Comparison of ENCODE assay signal across 9 mouse cellular contexts in genomic region chr10:60246519-60246918, GRCm38 (mm10). TPM values are rescaled to one million over a fixed set of nuclear protein-coding genes. Genes with fewer than 3 reads are reported as not detected.
DNase-seq lines count a peak whose midpoint lies in the region; ATAC-seq and TF ChIP-seq lines count a peak whose summit lies in the region.
"Had no signal": no experiment of that assay in that cellular context is flagged by ENCODE, and none has a peak within 500 bp of the region (broad histone marks: within the 10 kb centered on the region; RNA-seq: fewer than 3 reads in every experiment).

No protein-coding gene starts in this region.

- WGBS in embryonic facial prominence, embryonic 14.5 days, result 42% methylated on average over 5 of the region's 5 CpGs
- 54% methylated on average over 5 of the region's 5 CpGs for WGBS in intestine, postnatal 0 days
- WGBS in liver, postnatal 0 days (ENCODE audit: insufficient replicate concordance), result 39% methylated on average over 5 of the region's 5 CpGs

- no peak overlapping the region for H3ac ChIP-seq in C2C12 (ENCODE audit: control insufficient read depth, insufficient read length, low read depth)

- TF ChIP-seq EP300 in liver, postnatal 0 days (IDR thresholded peaks at IDR 0.05; ENCODE audit: low read depth), result no peak

- no peaks in the 10 kb centered on the region for H3K79me2 ChIP-seq in C2C12 (ENCODE audit: control insufficient read depth, insufficient read depth)

- DNase-seq in cerebellum, adult 11 months, result peak; percentile 31
- peak; percentile 65 to 70 for DNase-seq in adrenal gland, postnatal 36 days
- DNase-seq in embryonic facial prominence, embryonic 14.5 days (ENCODE audit: low spot score), result peak; percentile 34
- peak; percentile 76 for DNase-seq in liver, postnatal 0 days
- DNase-seq in retina, postnatal 7 days (ENCODE audit: low read depth, low spot score), result peak; percentile 40

- no peak overlapping the region for H3K27ac ChIP-seq in embryonic facial prominence, embryonic 14.5 days (replicated peaks; ENCODE audit: low read depth, low read length)
- H3K27ac ChIP-seq in intestine, postnatal 0 days (ENCODE audit: low read depth, low read length), result no peak overlapping the region
- no peak overlapping the region for H3K27ac ChIP-seq in liver, postnatal 0 days (ENCODE audit: low read depth)
- H3K27ac ChIP-seq: heart, embryonic 15.5 days had no signal

- ATAC-seq in cerebellum, adult (ENCODE audit: insufficient number of reproducible peaks, low FRiP score, low TSS enrichment), result no peak
- no peak for ATAC-seq in embryonic facial prominence, embryonic 14.5 days (ENCODE audit: low read depth)
- no peak for ATAC-seq in intestine, postnatal 0 days
- ATAC-seq in liver, postnatal 0 days, result peak; percentile 40; the same call in 1 of the 2 replicates

- no peak overlapping the region for H3K9ac ChIP-seq in embryonic facial prominence, embryonic 14.5 days (ENCODE audit: low read depth, low read length)
- H3K9ac ChIP-seq in intestine, postnatal 0 days (ENCODE audit: low read depth, low read length), result no peak overlapping the region
- no peak overlapping the region for H3K9ac ChIP-seq in liver, postnatal 0 days (replicated peaks)
- H3K9ac ChIP-seq: heart, embryonic 15.5 days had no signal

- no peaks in the 10 kb centered on the region for H3K9me3 ChIP-seq in embryonic facial prominence, embryonic 14.5 days (ENCODE audit: control insufficient read depth, low read length)
- no peaks in the 10 kb centered on the region for H3K9me3 ChIP-seq in intestine, postnatal 0 days (ENCODE audit: control insufficient read depth)
- no peaks in the 10 kb centered on the region for H3K9me3 ChIP-seq in liver, postnatal 0 days (ENCODE audit: low read length)
- H3K9me3 ChIP-seq: heart, embryonic 15.5 days had no signal

- no peak overlapping the region for H3K4me2 ChIP-seq in embryonic facial prominence, embryonic 14.5 days (ENCODE audit: low read depth, low read length)
- H3K4me2 ChIP-seq in intestine, postnatal 0 days (replicated peaks; ENCODE audit: low read depth), result no peak overlapping the region
- no peak overlapping the region for H3K4me2 ChIP-seq in liver, postnatal 0 days (ENCODE audit: low read depth, low read length)
- H3K4me2 ChIP-seq: heart, embryonic 15.5 days had no signal

- no peaks in the 10 kb centered on the region for H3K4me1 ChIP-seq in embryonic facial prominence, embryonic 14.5 days (ENCODE audit: control insufficient read depth, insufficient read depth, low read length)
- H3K4me1 ChIP-seq in intestine, postnatal 0 days (replicated peaks; ENCODE audit: control insufficient read depth, insufficient read depth, low read length), result no peaks in the 10 kb centered on the region
- H3K4me1 ChIP-seq in liver, postnatal 0 days (ENCODE audit: insufficient read depth), result no peaks in the 10 kb centered on the region
- H3K4me1 ChIP-seq: heart, embryonic 15.5 days had no signal

- TF ChIP-seq CTCF in C2C12 (IDR thresholded peaks at IDR 0.05; ENCODE audit: control insufficient read depth, insufficient read depth, insufficient read length), result peak; percentile 26
- TF ChIP-seq CTCF in intestine, postnatal 0 days (IDR thresholded peaks at IDR 0.05; ENCODE audit: low read depth), result peak; percentile 79
- peak; percentile 81 for TF ChIP-seq CTCF in liver, postnatal 0 days (IDR thresholded peaks at IDR 0.05; ENCODE audit: low read depth)

- no peaks in the 10 kb centered on the region for H3K27me3 ChIP-seq in C2C12 (ENCODE audit: control insufficient read depth, insufficient read depth, insufficient read length)
- H3K27me3 ChIP-seq in embryonic facial prominence, embryonic 14.5 days (replicated peaks; ENCODE audit: control insufficient read depth, insufficient read depth, low read length), result no peaks in the 10 kb centered on the region
- H3K27me3 ChIP-seq in intestine, postnatal 0 days (replicated peaks; ENCODE audit: control insufficient read depth, insufficient read depth, low read length), result no peaks in the 10 kb centered on the region
- H3K27me3 ChIP-seq in liver, postnatal 0 days (ENCODE audit: insufficient read depth, low read length), result no peaks in the 10 kb centered on the region
- H3K27me3 ChIP-seq: heart, embryonic 15.5 days had no signal

- H3K36me3 ChIP-seq in C2C12 (ENCODE audit: control insufficient read depth, insufficient read depth), result no peaks in the 10 kb centered on the region
- H3K36me3 ChIP-seq in embryonic facial prominence, embryonic 14.5 days (ENCODE audit: control insufficient read depth, insufficient read depth, low read length), result no peaks in the 10 kb centered on the region
- no peaks in the 10 kb centered on the region for H3K36me3 ChIP-seq in intestine, postnatal 0 days (ENCODE audit: control insufficient read depth, insufficient read depth)
- H3K36me3 ChIP-seq in liver, postnatal 0 days (replicated peaks; ENCODE audit: insufficient read depth, low read length), result no peaks in the 10 kb centered on the region
- H3K36me3 ChIP-seq: heart, embryonic 15.5 days had no signal

- no peaks in the 10 kb centered on the region for H3K79me3 ChIP-seq in C2C12 (ENCODE audit: low read depth)

- H3K4me3 ChIP-seq in C2C12 (ENCODE audit: insufficient read depth, poor library complexity, severe bottlenecking), result no peak overlapping the region
- no peak overlapping the region for H3K4me3 ChIP-seq in embryonic facial prominence, embryonic 14.5 days (ENCODE audit: low read depth, low read length)
- no peak overlapping the region for H3K4me3 ChIP-seq in intestine, postnatal 0 days (ENCODE audit: low read depth, low read length)
- no peak overlapping the region for H3K4me3 ChIP-seq in liver, postnatal 0 days (ENCODE audit: low read depth, low read length)
- H3K4me3 ChIP-seq: heart, embryonic 15.5 days had no signal

TF ChIP-seq in C2C12, 6 proteins besides CTCF, POLR2A, EP300 and RAD21:
- no peak for TF ChIP-seq MAX (IDR thresholded peaks at IDR 0.05)
- no peak for TF ChIP-seq MYOD1 (IDR thresholded peaks at IDR 0.05; ENCODE audit: control insufficient read depth, insufficient read length, low read depth)
- no peak for TF ChIP-seq USF1 (IDR thresholded peaks at IDR 0.05; ENCODE audit: low read depth)
- no peak for TF ChIP-seq MYOG (IDR thresholded peaks at IDR 0.05; ENCODE audit: control insufficient read depth, extremely low read depth, insufficient read length)
- no peak for TF ChIP-seq CEBPB (IDR thresholded peaks at IDR 0.05; ENCODE audit: low read depth)
- no peak for TF ChIP-seq FOSL1 (IDR thresholded peaks at IDR 0.05; ENCODE audit: insufficient read depth, low read length, poor library complexity, severe bottlenecking)

RNA-seq across cellular contexts. Expression of gene Chst3, which starts 27.5 kb away (rescaled TPM):
- 1.7 TPM for polyA plus RNA-seq in C2C12 (2012; fragmentation: generic; extraction: Trizol)
- total RNA-seq in adrenal gland, postnatal 36 days (2021), result 1 to 10 TPM in 1 of 2 experiments, under 1 TPM in 1; 0.76 to 1.4 TPM
- 1.3 TPM in 2 replicates for polyA plus RNA-seq in embryonic facial prominence, embryonic 14.5 days (2014; fragmentation: Nextera tagmentation; extraction: Ambion mirVana)
- polyA plus RNA-seq in intestine, postnatal 0 days (2015; fragmentation: Nextera tagmentation; extraction: Ambion mirVana), result 0.27 and 0.29 TPM in 2 replicates
- polyA plus RNA-seq in liver, postnatal 0 days (2015; fragmentation: Nextera tagmentation; extraction: Ambion mirVana), result 0.73 TPM in 2 replicates

RNA-seq across cellular contexts. Expression of gene Psap, which starts 30.9 kb away (rescaled TPM):
- polyA plus RNA-seq in C2C12 (2012; fragmentation: generic; extraction: Trizol), result 439 TPM
- total RNA-seq in adrenal gland, postnatal 36 days (2021), result 1,000 to 10,000 TPM; 1,035 to 1,192 TPM
- polyA plus RNA-seq in embryonic facial prominence, embryonic 14.5 days (2014; fragmentation: Nextera tagmentation; extraction: Ambion mirVana), result 124 and 134 TPM in 2 replicates
- 135 and 137 TPM in 2 replicates for polyA plus RNA-seq in intestine, postnatal 0 days (2015; fragmentation: Nextera tagmentation; extraction: Ambion mirVana)
- polyA plus RNA-seq in liver, postnatal 0 days (2015; fragmentation: Nextera tagmentation; extraction: Ambion mirVana), result 105 and 110 TPM in 2 replicates

Comparison
In these comparisons a context has a peak if more than half of its experiments do, and no peak if none do; other contexts are left out.
1. CTCF ChIP-seq: peak in every context shown above with its lines; median percentile 81 in liver, postnatal 0 days; 79 in intestine, postnatal 0 days; 26 in C2C12.